In the genomic region with DNA sequence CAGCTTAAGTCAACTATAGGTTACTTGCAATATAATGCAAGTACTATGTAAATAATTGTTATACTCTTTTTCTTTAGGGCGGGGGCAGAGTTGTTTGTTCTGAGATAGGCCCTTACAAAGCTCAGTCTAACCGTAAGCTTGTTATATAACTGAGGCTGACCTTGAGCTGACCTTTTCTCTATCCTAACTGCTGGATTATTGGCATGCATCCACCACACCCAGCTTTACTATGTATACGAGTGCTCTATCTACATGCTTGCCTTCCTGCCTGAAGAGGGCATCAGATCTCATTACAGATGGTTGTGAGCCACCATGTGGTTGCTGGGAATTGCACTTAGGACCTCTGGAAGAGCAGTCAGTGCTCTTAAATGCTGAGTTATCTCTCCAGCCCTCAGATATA, we compare ENCODE assay signal across 20 mouse cellular contexts.
"Had no signal": no experiment of that assay in that cellular context is flagged by ENCODE, and none has a peak within 500 bp of the region (broad histone marks: within the 10 kb centered on the region; RNA-seq: fewer than 3 reads in every experiment).

No protein-coding gene starts in this region.

- H3K27ac ChIP-seq: layer of hippocampus, adult 2 months; liver, embryonic 14.5 days; lung, embryonic 15.5 days; midbrain, embryonic 10.5 days; midbrain, embryonic 13.5 days; neural tube, embryonic 13.5 days; stomach, embryonic 15.5 days had no signal

- H3K9ac ChIP-seq: liver, embryonic 14.5 days; liver, postnatal 0 days; lung, embryonic 15.5 days; midbrain, embryonic 13.5 days; neural tube, embryonic 13.5 days; stomach, embryonic 15.5 days had no signal

- H3K27me3 ChIP-seq: lung, embryonic 15.5 days; megakaryocyte, embryonic 14.5 days; midbrain, embryonic 13.5 days; neural tube, embryonic 13.5 days; stomach, embryonic 15.5 days had no signal

- H3K4me1 ChIP-seq: lung, embryonic 15.5 days; midbrain, embryonic 10.5 days; midbrain, embryonic 13.5 days; neural tube, embryonic 13.5 days; stomach, embryonic 15.5 days had no signal

- ATAC-seq: liver, postnatal 0 days; midbrain, embryonic 13.5 days; midbrain, embryonic 16.5 days had no signal

- DNase-seq: kidney, adult 11 months; kidney, adult 8-10 months; kidney, postnatal 25 days; layer of hippocampus, adult 9-11 months; liver, postnatal 0 days; retina, postnatal 1 day; right cerebral cortex, postnatal 25 days; spleen, adult 18-20 months; thymus, adult 18-20 months; thymus, postnatal 36 days had no signal

- H3K9me3 ChIP-seq: lung, embryonic 15.5 days; megakaryocyte, embryonic 14.5 days; midbrain, embryonic 10.5 days; midbrain, embryonic 13.5 days; neural tube, embryonic 13.5 days; stomach, embryonic 15.5 days had no signal

- H3K4me3 ChIP-seq: layer of hippocampus, adult 2 months; lung, embryonic 15.5 days; megakaryocyte, embryonic 14.5 days; midbrain, embryonic 10.5 days; midbrain, embryonic 13.5 days; myocyte; neural tube, embryonic 13.5 days; stomach, embryonic 15.5 days had no signal

- H3K4me2 ChIP-seq: lung, embryonic 15.5 days; midbrain, embryonic 13.5 days; neural tube, embryonic 13.5 days; stomach, embryonic 15.5 days had no signal
